Mouse (Mus musculus) stomach, embryonic 16.5 days (tissue): Measurements from ENCODE around the gene Adcyap1r1. TPM values are rescaled to one million over a fixed set of nuclear protein-coding genes. Genes with fewer than 3 reads are reported as not detected.

ENCODE experiments used
- ATAC-seq: fragments of 200-750 bp; cut with Nextera tagmentation; 2 replicates; pipeline ENCODE4 v1.8.0; 2017; ENCODE audit warnings: moderate number of reproducible peaks, moderate TSS enrichment; ENCODE audit not compliant: insufficient read depth, low FRiP score
- H3K27ac ChIP-seq: fragments of 300-500 bp; sonication (generic); 2 replicates; pipeline ENCODE4 v1.5.1; 2014; ENCODE audit warnings: low read length
- H3K27me3 ChIP-seq: fragments of 300-500 bp; sonication (generic); 2 replicates; pipeline ENCODE4 v1.6.1; 2014; ENCODE audit warnings: low read length, control low read depth, mixed read lengths; ENCODE audit not compliant: control insufficient read depth, insufficient read depth
- H3K36me3 ChIP-seq: fragments of 300-500 bp; sonication (generic); 2 replicates; pipeline ENCODE4 v1.6.1; 2014; ENCODE audit warnings: low read length; ENCODE audit not compliant: control insufficient read depth, insufficient read depth
- H3K4me1 ChIP-seq: fragments of 300-500 bp; sonication (generic); 2 replicates; pipeline ENCODE4 v1.6.1; 2014; ENCODE audit warnings: low read length, control low read depth, mixed read lengths; ENCODE audit not compliant: control insufficient read depth, insufficient read depth
- H3K4me2 ChIP-seq: fragments of 300-500 bp; sonication (generic); 2 replicates; pipeline ENCODE4 v1.6.1; 2014; ENCODE audit warnings: low read depth, low read length, mixed read lengths
- H3K4me3 ChIP-seq: fragments of 300-500 bp; sonication (generic); replicated peaks from 2 replicates; pipeline ENCODE4 v1.5.1; 2014; ENCODE audit warnings: mild to moderate bottlenecking, low read length
- H3K9ac ChIP-seq: fragments of 300-500 bp; sonication (generic); 2 replicates; pipeline ENCODE4 v1.6.1; 2014; ENCODE audit warnings: low read length
- H3K9me3 ChIP-seq: fragments of 300-500 bp; sonication (generic); replicated peaks from 2 replicates; pipeline ENCODE4 v1.6.1; 2016; ENCODE audit warnings: low read length, control low read depth; ENCODE audit not compliant: control insufficient read depth
- WGBS: fragments of 180-500 bp; shearing (Covaris S2); extraction: QIAGEN DNeasy Blood & Tissue Kit; methylation state at CpG from one replicate; pipeline ENCODE4 v1.1.7; 2014; 5-methylcytosine and 5-hydroxymethylcytosine counted together
- polyA plus RNA-seq: library from polyadenylated mRNA; unstranded; fragments of >200 nt; fragmentation: Nextera tagmentation; extraction: Ambion mirVana; gene quantifications from 2 replicates; pipeline ENCODE4 v1.2.1, GENCODE M21; 2015

Adcyap1r1 gene
- polyA plus RNA-seq, 1 experiment from 2014 or later = 8.8 TPM

GRCm38 (mm10) chr6:55480988-55481387, 29.2 kb downstream of the Adcyap1r1 start:
- Histone ChIP-seq H3K27me3 (no peaks in the 10 kb centered on the region), H3K27ac (no peak overlapping the region), H3K4me1 (peaks cover 9% of the 10 kb centered on the region; the same call in 1 of the 2 replicates), H3K4me3 (no peak overlapping the region), H3K9me3 (no peaks in the 10 kb centered on the region), H3K4me2 (no peak overlapping the region), H3K9ac (no peak overlapping the region), H3K36me3 (no peaks in the 10 kb centered on the region)
- no peak for ATAC-seq
- 94% methylated on average over 1 of the region's 1 CpGs for WGBS

- H3K36me3 ChIP-seq = no peaks in the 10 kb centered on the region
- WGBS = 74% methylated on average over 1 of the region's 1 CpGs
- no peaks in the 10 kb centered on the region for H3K27me3 ChIP-seq
- H3K4me3 ChIP-seq = no peak overlapping the region
- H3K4me2 ChIP-seq = no peak overlapping the region
- H3K9me3 ChIP-seq = no peaks in the 10 kb centered on the region
- no peak overlapping the region for H3K9ac ChIP-seq
- H3K4me1 ChIP-seq = peaks cover 9% of the 10 kb centered on the region; the same call in 1 of the 2 replicates
- no peak for ATAC-seq
- H3K27ac ChIP-seq = no peak overlapping the region
Measured at GRCm38 (mm10) chr6:55482471-55482870, 30.7 kb downstream of the Adcyap1r1 start.

- no peak overlapping the region for H3K4me3 ChIP-seq
Measured at GRCm38 (mm10) chr6:55483360-55483759, 31.6 kb downstream of the Adcyap1r1 start.

GRCm38 (mm10) chr6:55484224-55484623, 32.4 kb downstream of the Adcyap1r1 start:
- WGBS = 33% methylated on average over 4 of the region's 4 CpGs
- H3K9ac ChIP-seq = no peak overlapping the region
- no peak overlapping the region for H3K4me3 ChIP-seq
- peak overlapping the region; percentile 48; the same call in 1 of the 2 replicates for H3K27ac ChIP-seq
- no peaks in the 10 kb centered on the region for H3K9me3 ChIP-seq
- no peaks in the 10 kb centered on the region for H3K27me3 ChIP-seq
- peaks cover 9% of the 10 kb centered on the region; the same call in 1 of the 2 replicates for H3K4me1 ChIP-seq
- H3K4me2 ChIP-seq = no peak overlapping the region
- H3K36me3 ChIP-seq = no peaks in the 10 kb centered on the region
- no peak for ATAC-seq

More at GRCm38 (mm10) chr6:55483360-55483759, 31.6 kb downstream of the Adcyap1r1 start:
- no peak for ATAC-seq
- WGBS = 63% methylated on average over 7 of the region's 7 CpGs
- peak overlapping the region; percentile 77 for H3K27ac ChIP-seq
- H3K9ac ChIP-seq = no peak overlapping the region
- no peaks in the 10 kb centered on the region for H3K27me3 ChIP-seq
- H3K36me3 ChIP-seq = no peaks in the 10 kb centered on the region
- no peaks in the 10 kb centered on the region for H3K9me3 ChIP-seq
- H3K4me1 ChIP-seq = peaks cover 9% of the 10 kb centered on the region; the same call in 1 of the 2 replicates
- no peak overlapping the region; the same call in 1 of the 2 replicates for H3K4me2 ChIP-seq

- Histone ChIP-seq H3K4me3 (no peak overlapping the region), H3K36me3 (no peaks in the 10 kb centered on the region), H3K9me3 (no peaks in the 10 kb centered on the region), H3K4me1 (peaks cover 9% of the 10 kb centered on the region; the same call in 1 of the 2 replicates), H3K4me2 (no peak overlapping the region), H3K27me3 (no peaks in the 10 kb centered on the region), H3K27ac (no peak overlapping the region), H3K9ac (no peak overlapping the region)
- no peak for ATAC-seq
- 58% methylated on average over 4 of the region's 4 CpGs for WGBS
Measured at GRCm38 (mm10) chr6:55485216-55485615, 33.4 kb downstream of the Adcyap1r1 start.

- Histone ChIP-seq H3K27ac (peak overlapping the region; percentile 46; the same call in 1 of the 2 replicates), H3K27me3 (no peaks in the 10 kb centered on the region), H3K4me2 (no peak overlapping the region), H3K9ac (no peak overlapping the region), H3K36me3 (no peaks in the 10 kb centered on the region), H3K4me3 (no peak overlapping the region), H3K4me1 (peaks cover 9% of the 10 kb centered on the region; the same call in 1 of the 2 replicates), H3K9me3 (no peaks in the 10 kb centered on the region)
- ATAC-seq = peak; percentile 96
- 40% methylated on average over 6 of the region's 6 CpGs for WGBS
Measured at GRCm38 (mm10) chr6:55487726-55488125, 35.9 kb downstream of the Adcyap1r1 start.

GRCm38 (mm10) chr6:55496201-55496600, 44.4 kb downstream of the Adcyap1r1 start:
- 0 out of 2 replicates have a peak, but pooled peaks cover 3% of the 10 kb centered on the region for H3K4me1 ChIP-seq
- ATAC-seq = no peak
- 90% methylated on average over 4 of the region's 4 CpGs for WGBS
- no peak overlapping the region for H3K9ac ChIP-seq
- no peak overlapping the region for H3K27ac ChIP-seq
- no peaks in the 10 kb centered on the region for H3K36me3 ChIP-seq
- H3K4me3 ChIP-seq = no peak overlapping the region
- no peaks in the 10 kb centered on the region for H3K27me3 ChIP-seq
- H3K9me3 ChIP-seq = no peaks in the 10 kb centered on the region
- no peak overlapping the region for H3K4me2 ChIP-seq

GRCm38 (mm10) chr6:55498753-55499152, 47.0 kb downstream of the Adcyap1r1 start:
- Histone ChIP-seq H3K4me2 (no peak overlapping the region), H3K27ac (no peak overlapping the region), H3K9ac (no peak overlapping the region), H3K9me3 (no peaks in the 10 kb centered on the region), H3K36me3 (no peaks in the 10 kb centered on the region), H3K4me3 (no peak overlapping the region), H3K4me1 (0 out of 2 replicates have a peak, but pooled peaks cover 3% of the 10 kb centered on the region), H3K27me3 (no peaks in the 10 kb centered on the region)
- ATAC-seq = no peak

- 40% methylated on average over 6 of the region's 6 CpGs for WGBS
- peak; percentile 20; the same call in 1 of the 2 replicates for ATAC-seq
- Histone ChIP-seq H3K4me1 (no peaks in the 10 kb centered on the region), H3K27ac (no peak overlapping the region), H3K9ac (no peak overlapping the region), H3K9me3 (no peaks in the 10 kb centered on the region), H3K27me3 (no peaks in the 10 kb centered on the region), H3K4me3 (no peak overlapping the region), H3K4me2 (no peak overlapping the region), H3K36me3 (no peaks in the 10 kb centered on the region)
Measured at GRCm38 (mm10) chr6:55501061-55501460, 49.3 kb downstream of the Adcyap1r1 start.
